Mouse (Mus musculus) lung, postnatal 4 days (tissue): ENCODE measurements around the gene Nup210.

Experiments
- DNase-seq, 2 experiments: peaks; one replicate each; pipeline ENCODE4 v3.0.0; 2021

Nup210 gene

DNA sequence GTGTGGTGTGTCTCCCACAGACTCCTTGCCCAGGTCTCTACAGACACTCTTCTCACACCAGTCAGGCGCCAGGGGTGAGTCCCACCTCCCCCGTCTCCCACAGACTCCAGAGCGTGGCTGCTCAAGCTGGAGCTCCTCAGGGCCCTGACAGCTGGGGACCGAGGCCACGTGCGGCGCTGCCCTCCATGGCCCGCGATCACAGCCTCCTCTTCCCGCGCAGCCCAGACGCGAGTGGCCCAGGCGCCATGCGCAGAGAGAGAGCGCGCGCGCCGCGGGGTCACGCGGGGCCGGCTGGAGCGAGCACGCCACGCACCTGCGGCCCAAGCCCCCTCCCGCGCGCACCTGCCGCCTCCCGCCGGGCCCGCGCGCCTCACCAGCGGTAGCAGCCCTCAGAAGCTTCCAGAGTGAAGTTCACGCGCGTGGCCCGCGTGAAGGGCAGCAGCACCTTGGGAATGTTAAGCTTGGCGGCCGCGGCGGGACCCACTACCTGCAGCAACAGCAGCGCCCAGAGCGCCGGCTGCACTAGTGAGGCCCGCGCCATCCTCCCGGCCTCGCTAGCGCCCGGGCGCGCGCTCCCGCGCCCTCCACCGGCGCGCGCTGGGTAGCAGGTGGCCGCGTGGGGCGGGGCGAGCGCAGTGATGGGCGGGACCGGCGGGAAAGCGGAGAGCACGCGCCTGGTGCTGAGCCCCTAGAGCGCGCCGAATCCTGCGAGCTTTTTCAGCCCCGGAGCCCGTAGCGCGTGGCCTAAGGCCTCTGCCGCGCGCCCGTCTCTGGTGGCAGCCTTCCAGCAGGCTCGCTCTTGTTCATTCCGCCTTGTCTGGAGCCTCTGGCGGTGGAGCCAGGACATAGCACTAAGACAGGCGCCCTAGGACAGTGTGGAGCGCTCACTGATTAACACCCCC lies at the start of gene Nup210:
Nup210 (minus strand) TSS at position 586 of the 902 bp plus-strand sequence.
- DNase-seq = peak; percentile 95 to 96

DNA sequence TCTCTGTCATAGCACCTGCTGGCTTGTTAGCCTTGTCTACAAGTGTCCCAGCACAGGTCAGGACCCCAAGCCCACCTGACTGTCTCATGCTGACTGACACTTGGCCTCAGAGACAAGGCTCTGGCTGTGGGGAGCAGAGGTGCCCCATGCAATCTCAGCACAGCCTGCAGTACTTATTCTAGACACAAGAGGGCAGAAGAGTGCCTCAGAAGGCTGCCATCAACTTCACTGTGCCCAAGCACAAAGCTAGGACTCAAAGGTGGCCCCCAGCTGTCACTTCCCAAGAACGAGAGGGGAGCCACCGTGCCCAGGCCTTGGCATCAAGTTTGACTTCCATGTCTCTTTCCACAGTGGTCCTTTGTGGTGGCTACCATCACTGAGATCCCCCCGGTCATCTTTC lies 48.6 kb upstream of the Nup210 start:
- DNase-seq = peak; percentile 47 to 76

DNA sequence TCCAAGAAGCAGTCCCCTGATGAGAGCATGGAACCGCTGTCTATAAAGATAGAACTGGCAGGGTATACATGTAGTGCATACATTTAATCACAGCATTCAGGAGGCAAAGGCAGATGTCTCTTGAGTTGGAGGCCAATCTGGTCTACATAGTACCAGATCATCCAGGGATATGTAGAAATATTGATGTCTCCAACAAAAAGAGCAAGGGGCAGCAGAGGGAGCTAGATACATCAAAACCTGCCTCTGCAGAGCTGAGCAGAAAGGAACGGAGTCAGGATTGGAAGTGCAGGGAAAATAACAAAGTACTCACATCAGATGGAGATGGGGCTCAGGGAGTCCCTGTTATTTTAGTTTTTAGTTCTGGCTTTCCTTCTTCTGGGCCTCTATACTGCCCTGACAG lies 48.0 kb upstream of the Nup210 start:
- DNase-seq = no peak

DNA sequence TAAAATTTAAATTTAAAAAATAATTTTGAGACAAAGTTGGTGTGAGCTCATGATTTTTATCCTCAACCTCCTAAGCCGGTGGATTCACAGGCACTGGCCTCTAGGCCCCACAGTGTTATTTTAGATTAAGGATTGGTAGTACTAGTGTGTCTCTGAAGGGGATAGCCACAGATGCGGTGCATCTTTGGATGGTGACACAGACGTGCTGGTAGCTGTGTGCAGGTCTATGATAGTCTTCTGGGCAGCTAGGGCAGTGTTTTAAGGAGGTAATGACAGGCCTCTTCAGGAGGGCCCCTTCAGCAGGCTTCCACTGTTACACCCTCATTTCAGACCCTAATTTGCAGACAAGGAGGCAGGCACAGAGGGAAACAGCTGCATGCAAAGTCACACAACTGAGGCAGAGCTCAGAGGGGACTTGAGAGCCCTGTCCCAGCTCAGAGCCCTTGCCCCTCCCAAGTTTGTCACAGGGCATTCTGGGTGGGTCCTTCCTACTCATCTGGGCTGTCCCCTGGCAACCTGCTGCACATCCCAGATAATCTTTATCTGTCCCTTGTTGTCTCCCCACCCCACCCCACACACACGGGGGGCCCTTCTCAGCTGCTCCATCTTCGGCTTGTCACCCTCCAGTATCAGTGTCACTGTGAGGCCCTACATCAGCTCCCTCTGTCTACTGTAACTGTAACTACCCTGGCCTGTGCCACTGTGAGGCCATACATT lies 46.7 kb upstream of the Nup210 start:
- DNase-seq = no peak

DNA sequence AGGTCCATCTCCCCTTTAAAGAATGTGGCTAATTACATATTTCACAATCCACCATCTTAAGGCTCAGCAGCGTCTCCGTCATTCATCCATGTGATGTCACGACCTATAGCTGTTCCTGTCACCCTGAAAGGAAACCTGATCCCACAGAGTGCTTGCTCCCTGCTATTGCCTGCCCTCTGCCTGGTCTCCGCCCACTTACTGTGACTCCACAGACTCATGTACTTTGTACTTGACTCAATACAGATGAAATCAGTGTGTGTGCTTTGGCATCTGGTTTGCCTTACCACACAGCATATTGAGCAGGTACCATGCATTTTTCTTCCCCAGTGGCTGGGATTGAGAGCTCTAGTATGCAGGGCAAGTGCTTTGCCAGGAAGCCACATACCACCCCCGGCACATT lies 45.7 kb upstream of the Nup210 start:
- DNase-seq = no peak

DNA sequence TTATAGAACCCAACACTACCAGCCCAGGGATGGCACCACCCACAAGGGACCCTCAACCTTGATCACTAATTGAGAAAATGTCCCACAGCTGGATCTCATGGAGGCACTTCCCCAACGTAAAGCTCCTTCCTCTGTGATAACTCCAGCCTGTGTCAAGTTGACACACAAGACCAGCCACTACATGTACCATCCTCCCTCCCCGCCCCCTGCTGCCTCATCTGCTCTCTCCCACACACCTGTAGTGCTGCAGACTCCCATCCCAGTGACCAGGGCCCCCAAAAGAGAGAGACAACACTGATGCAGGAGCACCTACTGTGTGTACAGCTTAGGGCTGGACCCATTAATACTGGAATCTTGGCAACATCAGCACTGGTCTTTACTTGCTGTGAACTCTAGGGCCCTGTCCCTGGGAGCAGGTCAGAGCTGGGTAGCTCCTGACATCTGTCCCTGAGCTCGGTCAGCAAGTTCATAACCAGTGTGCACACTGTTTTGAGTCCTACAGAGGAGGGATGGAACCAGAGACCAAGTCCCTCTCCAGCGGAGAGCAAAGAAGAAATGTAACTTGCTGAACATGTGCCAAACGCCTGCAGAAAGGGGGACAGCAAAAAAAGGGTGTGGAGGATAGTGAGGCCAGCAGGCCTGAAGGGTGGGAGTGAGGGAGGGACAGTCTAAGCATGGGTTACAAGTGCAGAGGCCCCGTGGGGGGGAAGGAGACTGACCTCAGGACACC lies 45.0 kb upstream of the Nup210 start:
- no peak for DNase-seq

DNA sequence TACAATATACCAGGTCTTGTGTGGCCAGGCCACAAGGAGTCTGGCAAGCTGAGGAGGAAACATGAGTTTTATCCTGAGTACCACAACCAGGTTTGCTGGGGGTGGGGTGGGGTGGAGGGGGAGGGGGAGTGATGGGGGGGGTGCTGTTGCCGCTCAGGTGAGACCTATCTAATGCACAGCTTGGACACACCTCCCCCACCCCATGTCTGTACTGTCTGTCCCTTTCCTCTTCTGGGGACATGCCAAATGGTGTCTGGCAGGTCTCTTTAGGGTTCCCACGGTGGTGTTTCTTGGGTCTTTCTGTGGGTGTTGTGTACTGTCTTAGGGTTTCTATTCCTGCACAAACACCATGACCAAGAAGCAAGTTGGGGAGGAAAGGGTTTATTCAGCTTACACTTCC lies 44.3 kb upstream of the Nup210 start:
- DNase-seq = no peak

DNA sequence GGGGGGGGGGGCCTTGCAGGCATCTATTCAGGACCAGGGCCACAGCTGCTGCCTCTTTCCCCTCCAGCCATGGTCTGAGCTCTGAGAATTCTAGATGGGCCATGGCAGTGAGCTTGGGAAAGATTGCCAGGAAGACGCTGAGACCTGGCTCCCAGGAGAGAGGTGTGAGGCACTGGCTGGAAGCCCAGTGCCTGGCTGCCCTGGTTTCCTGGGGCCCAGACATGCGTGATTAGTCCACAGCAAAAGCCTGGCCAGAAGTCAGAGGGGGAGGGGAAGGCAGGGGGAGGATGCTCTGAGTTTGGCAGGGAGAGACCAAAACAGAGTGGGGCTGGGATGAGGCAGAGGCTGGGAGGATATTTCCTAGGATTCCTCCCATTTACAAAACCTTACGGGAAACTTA lies 43.8 kb upstream of the Nup210 start:
- peak; percentile 39 to 66 for DNase-seq

DNA sequence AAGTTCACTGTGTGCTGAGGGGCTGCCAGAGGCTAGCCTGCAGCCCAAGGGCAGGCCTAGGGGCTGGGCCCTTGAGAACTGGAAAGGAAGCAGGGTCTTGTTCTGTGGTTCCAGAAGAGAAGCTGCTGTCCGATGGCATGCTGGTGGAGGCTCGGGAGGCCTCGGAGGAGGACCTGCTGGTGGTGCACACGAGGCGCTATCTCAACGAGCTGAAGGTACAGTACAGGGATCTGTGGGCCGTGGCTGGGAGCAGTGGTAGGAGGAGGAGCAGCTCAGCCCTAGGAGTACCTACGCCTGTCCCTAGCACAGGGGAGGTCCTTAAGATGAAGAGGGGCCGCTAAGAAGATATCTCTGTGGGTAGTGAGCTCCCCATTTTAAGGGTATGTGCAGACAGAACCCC lies 42.4 kb upstream of the Nup210 start:
- DNase-seq = peak in 1 of 2 experiments; percentile 17

DNA sequence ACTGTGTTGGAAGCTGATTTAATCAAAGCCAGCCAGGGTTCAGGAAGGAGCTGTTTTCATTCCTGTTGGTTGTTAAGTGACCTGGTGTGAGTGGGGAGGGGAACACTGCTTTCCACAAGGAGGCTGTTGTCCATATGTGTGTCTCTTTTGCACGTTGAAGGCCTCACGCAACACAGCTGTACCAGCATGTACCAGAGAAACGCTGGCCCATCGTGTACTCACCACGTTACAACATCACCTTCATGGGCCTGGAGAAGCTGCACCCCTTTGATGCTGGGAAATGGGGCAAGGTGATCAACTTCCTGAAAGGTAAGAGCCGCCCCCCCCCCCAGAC lies 40.6 kb upstream of the Nup210 start:
- DNase-seq = no peak

DNA sequence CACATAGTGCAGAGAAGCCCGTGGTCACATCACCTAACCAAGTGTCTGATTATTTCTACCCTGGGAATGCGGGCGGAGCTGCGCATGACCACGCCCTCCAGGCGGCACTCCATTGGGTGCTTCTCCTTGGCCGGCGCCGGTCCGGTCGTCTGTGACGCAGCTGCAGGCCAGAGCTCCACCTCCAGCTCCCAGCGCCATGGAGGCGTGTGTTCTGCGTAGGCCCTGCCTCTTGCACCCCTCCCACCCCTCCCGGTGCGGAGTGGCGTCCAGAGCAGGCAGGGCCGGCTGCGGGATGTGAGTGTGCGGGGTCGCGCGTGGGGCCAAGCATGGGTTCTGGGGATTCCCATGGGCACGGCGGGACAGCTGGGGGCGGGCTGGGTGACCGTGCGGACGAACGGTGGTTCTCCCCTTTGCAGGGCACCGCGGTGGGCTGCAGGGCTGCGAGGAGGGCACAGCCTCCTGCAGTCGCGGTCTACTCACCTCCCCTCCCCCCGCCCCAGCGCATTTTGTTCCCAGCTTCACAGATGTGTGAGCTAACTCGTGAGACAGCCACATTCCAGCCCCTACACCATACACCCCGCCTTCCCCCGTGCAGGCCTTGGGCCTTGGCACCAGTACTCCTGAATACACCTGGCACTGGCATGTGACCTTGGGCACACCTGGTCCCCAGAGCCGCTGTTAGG lies 40.1 kb upstream of the Nup210 start, which contains the start of gene Hdac11:
Hdac11 (plus strand) TSS at position 112 of the 683 bp plus-strand sequence.
- DNase-seq = peak; percentile 90 to 95

DNA sequence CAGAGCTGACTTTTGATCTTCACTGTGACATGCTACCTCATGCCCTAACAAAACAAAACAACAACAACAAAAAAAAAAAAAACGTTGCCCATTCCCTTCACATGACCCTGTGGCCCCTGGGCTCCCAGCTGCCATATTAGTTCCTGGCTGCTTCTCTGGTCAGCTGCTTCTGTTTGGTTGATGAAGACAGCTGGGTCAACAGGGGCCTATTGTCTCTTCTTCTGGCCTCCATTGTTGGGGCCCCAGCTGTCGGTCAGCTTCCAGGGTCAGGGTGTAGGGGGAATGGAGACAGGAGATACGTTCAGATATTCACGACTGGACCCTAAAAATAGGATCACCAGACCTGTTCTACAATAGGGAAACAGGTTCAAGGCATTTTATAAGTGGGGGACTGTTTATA lies 39.4 kb upstream of the Nup210 start:
- DNase-seq = peak in 1 of 2 experiments; percentile 14

DNA sequence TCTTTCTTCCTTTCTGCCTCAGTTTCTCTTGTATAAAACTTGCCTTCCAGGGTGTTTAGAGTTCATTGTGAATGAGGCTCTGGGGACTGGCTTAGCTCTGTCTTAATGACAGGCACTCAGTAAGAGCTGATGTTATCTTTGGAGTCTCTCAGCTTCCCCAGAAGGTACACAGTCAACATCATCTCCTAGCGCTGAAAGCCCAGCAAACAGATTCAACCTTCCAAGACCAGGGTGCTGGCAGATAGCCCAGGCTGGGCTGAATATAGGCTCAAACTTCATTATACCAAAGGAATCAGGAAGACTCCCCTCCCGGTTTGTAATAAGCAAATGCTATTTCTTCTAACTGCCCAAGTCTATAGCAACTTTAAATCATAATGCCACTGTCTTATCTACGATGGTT lies 38.7 kb upstream of the Nup210 start:
- DNase-seq = peak in 1 of 2 experiments; percentile 11

DNA sequence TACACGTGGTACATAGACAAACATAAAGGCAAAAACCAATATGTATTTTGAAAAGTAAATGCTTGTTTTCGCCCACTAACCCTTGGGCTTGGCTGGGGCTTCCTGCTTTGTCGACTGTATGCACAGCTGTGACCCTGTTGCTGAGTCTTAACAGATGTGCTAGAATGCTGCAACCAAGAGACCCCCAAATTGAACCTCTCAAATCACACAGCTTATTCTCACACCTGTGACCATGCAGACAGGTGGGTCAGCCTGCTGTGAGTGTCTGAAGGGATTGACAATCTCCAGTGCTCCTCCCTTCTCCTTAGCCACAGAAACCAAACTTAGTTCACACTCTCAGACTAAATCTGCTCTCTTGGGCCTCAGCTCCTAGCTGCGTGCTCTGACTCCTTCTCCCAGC lies 38.1 kb upstream of the Nup210 start:
- no peak for DNase-seq

DNA sequence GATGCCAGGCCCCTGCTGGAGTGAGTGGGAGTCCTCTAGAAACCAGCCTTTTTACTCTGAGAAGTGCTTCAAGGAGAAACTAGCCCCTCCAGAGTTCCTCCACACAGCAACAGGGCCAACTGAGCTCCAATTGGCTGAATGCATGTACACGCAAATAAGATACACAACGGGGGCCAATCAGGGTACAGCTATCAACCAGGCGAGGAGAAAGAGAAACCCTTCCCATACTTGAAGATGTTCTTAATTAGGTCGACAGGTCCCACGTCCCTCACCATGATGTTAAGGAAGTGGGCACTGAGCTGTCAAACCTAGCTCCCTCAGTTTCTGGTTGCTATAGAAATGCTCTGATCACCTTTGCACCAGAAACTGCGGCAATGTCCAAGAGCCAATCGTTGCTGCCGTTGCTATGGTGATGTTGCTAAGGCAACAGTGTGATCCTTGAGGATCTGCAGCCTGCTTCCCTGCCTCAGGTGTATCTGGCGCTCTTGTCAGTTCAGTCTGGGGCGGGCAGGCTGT lies 37.0 kb upstream of the Nup210 start:
- peak; percentile 23 to 26 for DNase-seq

DNA sequence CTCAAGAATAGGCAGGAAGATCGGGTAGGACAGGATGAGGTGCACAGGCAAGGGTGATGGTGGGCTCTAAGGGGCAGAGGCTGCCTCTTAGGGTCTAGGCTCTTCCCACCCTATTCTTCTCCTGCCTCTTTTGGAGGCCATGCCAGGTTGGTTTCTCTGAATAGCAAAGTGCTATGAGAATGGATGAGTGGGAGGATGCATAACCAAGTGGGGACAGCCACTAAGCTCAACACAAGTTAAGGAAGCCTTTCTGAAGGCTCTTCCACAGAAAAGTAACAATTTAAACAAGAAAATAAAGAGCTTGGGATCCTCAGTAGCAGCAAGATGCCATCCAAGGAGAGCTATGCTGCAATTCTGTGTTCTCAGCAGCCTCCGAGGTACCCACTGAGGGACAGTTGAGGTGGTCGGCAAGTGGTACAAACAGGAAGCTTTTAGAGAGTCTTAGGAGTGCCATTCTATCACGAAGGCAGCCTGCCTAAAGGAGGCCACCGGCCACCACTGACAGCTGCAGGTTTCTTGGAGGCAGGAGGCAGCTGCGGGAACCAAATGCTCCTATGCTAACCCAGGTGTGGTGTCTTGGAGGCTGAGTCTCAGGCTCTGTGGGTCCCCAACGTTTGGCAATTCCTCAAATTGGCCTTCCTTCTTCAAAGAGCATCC lies 36.4 kb upstream of the Nup210 start:
- DNase-seq = peak in 1 of 2 experiments; percentile 17

DNA sequence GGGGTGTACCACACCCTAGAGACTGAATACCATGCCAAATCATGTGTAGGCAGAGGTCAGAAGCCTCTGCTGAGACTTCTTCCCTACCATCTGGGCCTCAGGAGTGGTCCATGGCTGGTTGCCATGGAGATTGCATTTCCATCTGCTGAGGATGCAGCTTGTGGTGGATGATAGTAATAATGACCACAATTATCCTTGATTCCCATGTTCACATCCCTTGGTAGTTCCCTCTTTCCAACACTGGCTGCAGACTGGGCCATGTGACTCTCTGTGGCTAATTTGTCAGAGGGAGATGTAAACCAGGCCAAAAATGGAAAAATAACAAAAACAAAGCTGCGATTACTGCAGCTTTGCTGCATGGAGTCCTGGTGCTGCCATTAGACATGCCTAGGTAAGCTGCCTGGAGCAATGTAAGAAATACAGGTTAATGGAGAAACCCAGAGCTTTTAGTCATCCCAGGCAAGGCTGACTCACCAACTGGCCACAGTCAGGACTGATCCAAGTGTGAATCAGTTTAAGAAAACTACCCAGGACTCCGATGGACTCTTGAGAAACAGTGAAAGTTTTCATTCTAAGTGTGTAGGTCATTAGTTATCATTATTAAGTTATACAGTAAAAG lies 30.6 kb upstream of the Nup210 start:
- DNase-seq = peak in 1 of 2 experiments; percentile 9

DNA sequence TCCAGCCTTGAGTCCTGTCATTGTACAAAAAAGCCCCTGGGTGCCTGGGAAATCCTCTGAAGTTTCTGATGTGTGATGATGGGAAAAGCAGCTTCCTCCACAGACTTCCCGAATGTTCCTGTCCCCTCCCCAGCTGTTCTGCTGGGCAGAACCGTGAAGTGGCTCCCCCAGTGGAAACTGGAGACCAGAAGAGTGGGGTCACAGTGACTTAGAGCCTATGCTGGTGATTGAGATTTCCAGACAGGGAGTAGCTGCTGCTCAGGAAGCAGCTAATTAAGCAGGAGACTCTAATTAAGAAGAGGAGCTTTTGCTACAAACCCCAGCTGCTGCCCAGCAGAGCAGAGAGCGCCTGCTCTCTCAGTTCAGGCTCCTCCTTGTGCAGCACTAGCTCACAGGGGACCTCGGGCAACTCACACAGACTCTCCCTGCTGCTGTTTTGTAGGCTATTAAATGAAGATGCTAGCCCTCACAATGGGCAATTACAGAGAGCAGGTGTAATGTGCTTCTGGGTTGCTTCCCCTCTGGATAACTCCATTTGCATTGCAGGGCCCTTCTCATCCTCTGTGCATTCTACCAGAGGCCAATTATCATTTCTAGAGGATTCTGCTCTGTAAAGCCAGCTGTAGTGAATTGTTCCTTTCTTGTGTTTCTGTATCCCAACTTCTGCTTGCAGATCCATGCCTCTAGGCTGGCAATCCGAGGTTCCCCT lies 30.0 kb upstream of the Nup210 start:
- peak in 1 of 2 experiments; percentile 62 for DNase-seq

DNA sequence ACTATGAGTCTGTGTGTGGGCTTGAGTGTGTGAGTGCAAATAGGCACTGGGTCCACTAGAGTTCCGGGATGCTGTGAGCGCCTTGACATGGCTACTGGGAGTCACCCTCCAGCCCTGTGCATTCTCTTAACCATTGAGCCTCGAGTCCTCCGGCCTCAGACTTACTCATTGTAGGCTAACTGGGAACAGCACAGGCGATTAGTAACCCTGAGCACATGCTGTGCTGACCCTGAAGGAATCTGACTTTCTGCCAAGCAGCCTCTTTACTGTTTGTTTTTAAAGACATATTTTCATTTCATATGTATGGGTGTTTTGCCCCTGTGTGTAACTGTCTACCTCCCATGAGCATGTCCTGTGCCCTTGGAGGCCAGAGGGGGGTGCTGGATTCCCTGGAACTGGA lies 28.9 kb upstream of the Nup210 start:
- peak in 1 of 2 experiments; percentile 17 for DNase-seq

DNA sequence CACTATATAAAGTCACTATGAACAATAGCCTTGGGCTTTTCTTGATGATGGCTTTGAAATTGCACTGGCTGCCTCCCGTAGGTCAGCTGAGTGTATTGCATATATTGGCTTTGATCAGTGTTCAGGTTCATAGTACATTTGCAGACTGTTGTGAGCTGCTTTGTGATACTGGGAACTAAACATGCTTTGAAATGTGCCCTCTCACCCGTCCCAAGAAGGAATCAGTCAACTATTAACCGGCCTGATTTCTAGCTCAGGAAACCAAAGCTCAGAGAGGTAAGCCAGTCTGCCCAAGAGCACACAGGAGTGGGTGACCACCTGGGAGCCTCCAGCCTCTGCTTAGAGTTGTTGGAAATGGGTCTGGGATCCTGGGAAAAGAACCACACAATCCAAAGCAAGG lies 28.4 kb upstream of the Nup210 start:
- no peak for DNase-seq

DNA sequence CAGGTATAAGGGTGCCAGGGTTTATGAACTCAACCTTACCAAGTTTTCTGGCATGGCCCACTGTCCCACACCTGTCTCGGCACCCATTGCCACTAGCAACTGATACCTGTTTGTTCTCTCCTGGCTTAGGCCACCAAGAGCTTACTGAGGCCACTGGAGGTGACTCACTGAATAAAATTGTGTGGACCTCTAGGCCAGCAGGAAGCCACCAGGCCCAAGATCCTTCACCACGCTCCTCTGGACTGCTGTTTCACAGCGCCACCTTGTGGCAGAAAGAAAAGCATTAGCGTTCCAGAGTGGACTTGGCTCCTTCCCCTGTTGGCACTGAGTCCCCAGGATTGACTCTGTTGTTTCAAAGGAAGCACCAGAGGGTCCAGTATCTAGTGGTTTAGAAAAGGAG lies 23.2 kb upstream of the Nup210 start:
- DNase-seq = peak; percentile 71 to 82
